Mouse (Mus musculus): Measurements from ENCODE around the gene Inka2.

DNA sequence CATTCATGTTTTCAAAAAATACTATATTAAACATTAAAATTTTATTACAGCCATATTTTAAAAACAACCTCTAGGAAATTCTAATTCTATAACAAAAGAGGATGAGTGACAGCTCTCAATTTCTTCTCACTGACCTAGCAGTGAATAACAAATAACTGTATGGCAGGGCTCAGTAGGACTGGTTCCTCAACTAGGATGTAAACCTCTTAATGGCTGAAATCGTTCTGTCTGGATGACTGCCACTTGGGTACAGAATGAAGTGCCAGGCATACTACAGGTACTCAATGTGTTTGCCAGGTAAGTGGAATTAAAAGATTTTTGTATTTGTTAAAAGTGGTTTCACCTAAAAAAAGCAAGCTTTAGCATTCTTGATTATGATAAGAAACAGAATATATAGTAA is 31.7 kb downstream of the Inka2 start:
- no peak for TF ChIP-seq CTCF (IDR thresholded peaks at IDR 0.05; ENCODE audit: borderline replicate concordance, insufficient read depth, low read depth, low read length)
- no peak for TF ChIP-seq POLR2A (IDR thresholded peaks at IDR 0.05; ENCODE audit: borderline replicate concordance, insufficient read depth, low read length)
